Mouse (Mus musculus) R1 (cell line): ENCODE results near the gene Ranbp3.

Source experiments
- DNase-seq: peaks from one replicate; pipeline ENCODE4 v3.0.0-alpha.2; 2018; ENCODE audit warnings: low read depth, low spot score

The Ranbp3 gene

GRCm38 (mm10) chr17:56723419-56724161 lies 50.5 kb downstream of the Ranbp3 start:
- DNase-seq: peak; percentile 59

GRCm38 (mm10) chr17:56727029-56727649 lies 54.0 kb downstream of the Ranbp3 start:
- DNase-seq: no peak

- DNase-seq: peak; percentile 88
These were observed 54.6 kb downstream of the Ranbp3 start for GRCm38 (mm10) chr17:56727659-56728058.

- DNase-seq: peak; percentile 30
These were observed 55.0 kb downstream of the Ranbp3 start for GRCm38 (mm10) chr17:56728117-56728516.

- peak; percentile 74 for DNase-seq
These were observed 56.1 kb downstream of the Ranbp3 start for GRCm38 (mm10) chr17:56729151-56729550.

GRCm38 (mm10) chr17:56729656-56730055 lies 56.6 kb downstream of the Ranbp3 start:
- DNase-seq: peak; percentile 86

GRCm38 (mm10) chr17:56736534-56736933 lies 63.4 kb downstream of the Ranbp3 start:
- peak; percentile 83 for DNase-seq

GRCm38 (mm10) chr17:56738221-56738620 lies 65.1 kb downstream of the Ranbp3 start:
- DNase-seq: no peak

- no peak for DNase-seq
These were observed 67.2 kb downstream of the Ranbp3 start for GRCm38 (mm10) chr17:56740118-56740787.

GRCm38 (mm10) chr17:56740788-56741160 lies 67.7 kb downstream of the Ranbp3 start:
- peak; percentile 88 for DNase-seq

GRCm38 (mm10) chr17:56744173-56744572 lies 71.1 kb downstream of the Ranbp3 start:
- DNase-seq: no peak

GRCm38 (mm10) chr17:56751404-56752072 lies 78.4 kb downstream of the Ranbp3 start:
- DNase-seq: peak; percentile 92

GRCm38 (mm10) chr17:56753452-56753851 lies 80.4 kb downstream of the Ranbp3 start:
- DNase-seq: no peak

- DNase-seq: peak; percentile 51
These were observed 81.4 kb downstream of the Ranbp3 start for GRCm38 (mm10) chr17:56754271-56755185.

GRCm38 (mm10) chr17:56756703-56757399 lies 83.8 kb downstream of the Ranbp3 start:
- DNase-seq: no peak

- peak; percentile 87 for DNase-seq
These were observed 84.5 kb downstream of the Ranbp3 start, which contains the start of gene Nrtn for GRCm38 (mm10) chr17:56757416-56758123. Gene Nrtn, minus strand, starts transcription at chr17:56757530.

GRCm38 (mm10) chr17:56758132-56758531 lies 85.0 kb downstream of the Ranbp3 start:
- peak; percentile 93 for DNase-seq

- DNase-seq: no peak
These were observed 86.2 kb downstream of the Ranbp3 start for GRCm38 (mm10) chr17:56759261-56759660.

- DNase-seq: no peak
These were observed 88.0 kb downstream of the Ranbp3 start for GRCm38 (mm10) chr17:56761077-56761476.
